Mouse (Mus musculus) lung, postnatal 0 days (tissue): Measurements from ENCODE around the gene Atf4. TPM values are rescaled to one million over a fixed set of nuclear protein-coding genes. Genes with fewer than 3 reads are reported as not detected.

Experiments used
- ATAC-seq: fragments of 200-750 bp; cut with Nextera tagmentation; 2 replicates; pipeline ENCODE4 v1.8.0; 2017; ENCODE audit warnings: moderate library complexity
- DNase-seq: peaks from one replicate; pipeline ENCODE4 v3.0.0-alpha.2; 2016; ENCODE audit warnings: low spot score
- H3K27ac ChIP-seq: fragments of 300-500 bp; sonication (generic); 2 replicates; pipeline ENCODE4 v1.5.1; 2014; ENCODE audit warnings: antibody characterized with exemption, mild to moderate bottlenecking, low read length, mixed read lengths
- H3K27me3 ChIP-seq: fragments of 300-500 bp; sonication (generic); replicated peaks from 2 replicates; pipeline ENCODE4 v1.6.1; 2014; ENCODE audit warnings: low read length, mixed read lengths; ENCODE audit not compliant: insufficient read depth
- H3K36me3 ChIP-seq: fragments of 300-500 bp; sonication (generic); 2 replicates; pipeline ENCODE4 v1.6.1; 2014; ENCODE audit warnings: low read length, mixed read lengths; ENCODE audit not compliant: insufficient read depth
- H3K4me1 ChIP-seq: fragments of 300-500 bp; sonication (generic); 2 replicates; pipeline ENCODE4 v1.6.1; 2014; ENCODE audit warnings: antibody characterized with exemption, low read depth, low read length, mixed read lengths; ENCODE audit not compliant: insufficient read depth
- H3K4me2 ChIP-seq: fragments of 300-500 bp; sonication (generic); replicated peaks from 2 replicates; pipeline ENCODE4 v1.6.1; 2014; ENCODE audit warnings: low read depth, mild to moderate bottlenecking, low read length, moderate library complexity, mixed read lengths
- H3K4me3 ChIP-seq: fragments of 300-500 bp; sonication (generic); 2 replicates; pipeline ENCODE4 v1.5.1; 2014; ENCODE audit warnings: low read depth, low read length
- H3K9ac ChIP-seq: fragments of 300-500 bp; sonication (generic); replicated peaks from 2 replicates; pipeline ENCODE4 v1.6.1; 2014; ENCODE audit warnings: low read depth, mild to moderate bottlenecking
- H3K9me3 ChIP-seq: fragments of 300-500 bp; sonication (generic); 2 replicates; pipeline ENCODE4 v1.6.1; 2016; ENCODE audit warnings: low read length, mixed read lengths
- CTCF ChIP-seq: IDR thresholded peaks from 2 replicates; pipeline ENCODE4 v1.5.1; 2016; ENCODE audit warnings: antibody characterized with exemption, mild to moderate bottlenecking
- EP300 ChIP-seq: IDR thresholded peaks from 2 replicates; pipeline ENCODE4 v1.6.1; 2016; ENCODE audit warnings: antibody characterized with exemption, mild to moderate bottlenecking, control low read depth
- WGBS: fragments of 180-500 bp; shearing (Covaris S2); extraction: QIAGEN DNeasy Blood & Tissue Kit; methylation state at CpG from one replicate; pipeline ENCODE4 v1.1.7; 2014; 5-methylcytosine and 5-hydroxymethylcytosine counted together
- polyA plus RNA-seq: library from polyadenylated mRNA; unstranded; fragments of >200 nt; fragmentation: Nextera tagmentation; extraction: Ambion mirVana; gene quantifications from 2 replicates; pipeline ENCODE4 v1.2.1, GENCODE M21; 2015

Atf4 gene
- polyA plus RNA-seq, 1 experiment from 2014 or later = 115 TPM

DNA sequence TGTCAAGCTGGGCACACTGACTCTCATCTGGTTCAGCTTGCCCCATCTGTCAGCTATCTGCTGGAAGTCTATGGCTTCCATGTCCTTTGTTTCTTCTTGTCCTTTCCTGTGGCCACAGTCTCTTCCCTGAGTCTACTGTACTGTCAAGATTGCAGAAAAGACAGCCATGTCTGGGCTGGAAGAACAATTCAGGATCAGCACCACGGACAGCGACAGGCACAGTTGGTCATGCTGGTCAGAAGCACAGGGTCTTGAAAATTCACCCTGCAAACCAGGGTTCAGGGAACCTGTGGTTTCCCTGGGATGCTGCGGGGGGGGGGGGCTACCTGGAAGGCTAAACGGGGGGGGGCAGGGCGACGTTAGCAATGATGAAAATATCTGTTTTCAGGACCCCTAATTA is 22.6 kb downstream of the Atf4 start:
- H3K9me3 ChIP-seq = no peaks in the 10 kb centered on the region
- H3K36me3 ChIP-seq = no peaks in the 10 kb centered on the region
- no peaks in the 10 kb centered on the region for H3K27me3 ChIP-seq
- DNase-seq (peak; percentile 68), ATAC-seq (no peak)
- H3K9ac ChIP-seq = no peak overlapping the region
- 2% methylated on average over 6 of the region's 6 CpGs for WGBS
- no peaks in the 10 kb centered on the region for H3K4me1 ChIP-seq
- no peak overlapping the region for H3K4me3 ChIP-seq
- no peak for TF ChIP-seq CTCF
- TF ChIP-seq EP300 = no peak
- no peak overlapping the region for H3K4me2 ChIP-seq
- H3K27ac ChIP-seq = no peak overlapping the region

DNA sequence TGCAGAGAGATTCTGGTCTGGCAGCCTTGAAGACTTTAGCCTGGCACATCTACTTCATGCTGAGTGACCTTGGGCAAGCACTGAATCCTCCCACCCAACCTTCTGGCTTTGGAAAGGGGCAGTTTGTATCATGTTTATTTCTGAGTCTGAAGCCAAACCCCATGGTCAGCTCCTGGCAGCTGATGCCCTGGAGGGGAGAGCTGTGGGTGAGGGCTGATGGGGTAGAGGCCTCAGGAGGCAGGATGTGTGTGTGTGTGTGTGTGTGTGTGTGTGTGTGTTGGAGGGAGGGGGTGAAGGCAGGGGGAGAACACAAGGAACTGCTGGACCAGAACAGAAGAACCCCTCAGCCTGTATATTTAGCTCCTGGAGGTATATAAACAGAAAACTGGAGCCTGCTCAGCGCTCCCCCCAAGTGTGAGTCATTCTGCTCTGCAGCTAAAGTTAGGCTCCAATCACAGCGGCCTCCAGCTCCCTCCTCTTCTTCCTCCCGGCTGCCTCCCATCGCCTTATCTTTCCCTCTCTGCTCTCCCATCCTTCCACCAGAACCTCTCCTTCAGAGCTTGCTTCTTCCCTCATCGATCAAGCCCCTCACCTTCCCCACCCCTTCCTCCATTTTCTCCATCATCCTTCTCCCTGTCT is 23.3 kb downstream of the Atf4 start:
- Histone ChIP-seq H3K27me3 (no peaks in the 10 kb centered on the region), H3K27ac (no peak overlapping the region), H3K4me1 (no peaks in the 10 kb centered on the region), H3K36me3 (no peaks in the 10 kb centered on the region), H3K9ac (no peak overlapping the region), H3K4me3 (no peak overlapping the region), H3K9me3 (no peaks in the 10 kb centered on the region), H3K4me2 (no peak overlapping the region)
- TF ChIP-seq EP300 (no peak), CTCF (no peak)
- DNase-seq (no peak), ATAC-seq (no peak)
- 48% methylated on average over 5 of the region's 5 CpGs for WGBS

DNA sequence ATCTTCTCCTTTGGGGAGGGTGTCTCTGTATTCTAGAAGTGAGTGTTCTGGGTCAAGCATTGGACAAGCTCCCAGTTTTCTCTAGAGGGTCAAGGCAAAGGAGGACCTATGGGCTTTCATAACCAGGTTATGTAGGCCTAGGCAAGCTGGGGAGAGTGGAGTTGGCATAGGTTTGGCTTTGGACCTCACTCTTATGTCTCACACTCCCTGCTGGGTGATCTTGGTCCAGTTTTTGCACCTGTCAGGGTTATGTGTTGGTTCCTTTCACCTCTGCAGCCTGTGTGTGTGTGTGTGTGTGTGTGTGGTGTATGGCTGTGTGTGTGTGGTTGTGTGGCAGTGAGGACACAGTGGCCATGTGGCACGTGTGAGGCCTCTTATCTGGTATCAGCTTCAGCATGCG is 24.1 kb downstream of the Atf4 start:
- Histone ChIP-seq H3K36me3 (no peaks in the 10 kb centered on the region), H3K27ac (no peak overlapping the region), H3K4me2 (no peak overlapping the region), H3K4me1 (no peaks in the 10 kb centered on the region), H3K9ac (no peak overlapping the region), H3K9me3 (no peaks in the 10 kb centered on the region), H3K4me3 (no peak overlapping the region), H3K27me3 (no peaks in the 10 kb centered on the region)
- no peak for TF ChIP-seq CTCF
- DNase-seq (no peak), ATAC-seq (no peak)
- WGBS = 76% methylated on average over 2 of the region's 2 CpGs

DNA sequence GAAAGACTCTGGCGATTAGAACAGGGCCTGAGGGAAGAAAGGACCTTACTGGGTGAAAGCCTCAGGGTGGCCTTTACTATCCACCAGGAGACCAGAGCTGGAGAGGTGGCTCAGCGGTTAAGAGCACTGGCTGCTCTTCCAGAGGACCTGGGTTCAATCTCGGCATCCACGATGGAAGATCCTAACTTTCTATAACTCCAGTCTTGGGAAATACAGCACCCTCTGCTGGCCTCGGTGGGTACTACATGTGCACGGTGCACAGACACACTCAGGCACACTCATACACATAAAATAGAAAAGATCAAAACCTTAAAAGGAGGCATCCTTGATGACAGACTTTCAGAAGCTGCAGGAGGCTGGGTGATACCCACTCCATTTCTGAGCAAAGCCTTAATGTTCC is 25.7 kb downstream of the Atf4 start:
- Histone ChIP-seq H3K4me2 (no peak overlapping the region), H3K27me3 (peaks cover 1% of the 10 kb centered on the region; the same call in 1 of the 2 replicates), H3K27ac (no peak overlapping the region), H3K9me3 (no peaks in the 10 kb centered on the region), H3K4me1 (no peaks in the 10 kb centered on the region), H3K9ac (no peak overlapping the region), H3K36me3 (no peaks in the 10 kb centered on the region), H3K4me3 (no peak overlapping the region)
- TF ChIP-seq CTCF (peak; percentile 75), EP300 (no peak)
- DNase-seq (no peak), ATAC-seq (no peak)
- WGBS = 28% methylated on average over 6 of the region's 6 CpGs

DNA sequence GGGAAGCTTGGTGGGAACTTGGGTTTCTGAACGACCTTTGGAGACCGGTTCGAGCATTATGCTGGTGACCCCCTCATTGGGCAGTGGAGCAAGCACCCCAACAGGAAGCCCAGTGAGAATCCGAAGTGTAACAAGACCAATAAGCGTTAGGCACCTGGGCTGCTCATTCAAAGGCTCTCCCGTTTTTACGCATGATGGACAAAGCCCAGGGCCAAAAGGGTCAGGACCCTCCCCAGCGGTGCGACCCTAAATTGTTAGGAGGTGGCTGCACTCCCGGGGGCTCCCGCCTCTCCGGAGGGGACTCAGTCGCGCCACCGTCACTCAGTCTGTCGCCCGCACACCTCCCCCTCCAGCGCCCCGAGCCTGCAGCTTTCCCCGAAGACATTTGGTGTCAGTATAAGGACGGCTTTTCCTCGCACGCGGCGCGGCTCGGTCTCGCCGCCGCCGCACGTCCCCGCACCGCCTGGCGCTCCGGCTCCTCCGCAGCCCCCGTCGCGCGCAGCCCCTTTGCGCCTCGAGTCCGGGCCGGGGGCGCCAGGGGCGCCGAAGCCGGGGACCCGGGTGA is 31.9 kb downstream of the Atf4 start, which contains the start of gene Cacna1i:
Cacna1i (plus strand) TSS at position 388 of the 565 bp plus-strand sequence.
- Histone ChIP-seq H3K9me3 (no peaks in the 10 kb centered on the region), H3K4me1 (no peaks in the 10 kb centered on the region; the same call in 1 of the 2 replicates), H3K4me3 (peak within 1 kb of the TSS; percentile 31; the same call in 1 of the 2 replicates), H3K9ac (no peak within 1 kb of the TSS), H3K4me2 (peak within 1 kb of the TSS; percentile 53), H3K27ac (no peak within 1 kb of the TSS), H3K36me3 (no peaks in the 10 kb centered on the region), H3K27me3 (peaks cover 40% of the 10 kb centered on the region)
- ATAC-seq = no peak
- 2% methylated on average over 27 of the region's 50 CpGs for WGBS
- DNase-seq = no peak
- no peak for TF ChIP-seq EP300
- no peak for TF ChIP-seq CTCF

DNA sequence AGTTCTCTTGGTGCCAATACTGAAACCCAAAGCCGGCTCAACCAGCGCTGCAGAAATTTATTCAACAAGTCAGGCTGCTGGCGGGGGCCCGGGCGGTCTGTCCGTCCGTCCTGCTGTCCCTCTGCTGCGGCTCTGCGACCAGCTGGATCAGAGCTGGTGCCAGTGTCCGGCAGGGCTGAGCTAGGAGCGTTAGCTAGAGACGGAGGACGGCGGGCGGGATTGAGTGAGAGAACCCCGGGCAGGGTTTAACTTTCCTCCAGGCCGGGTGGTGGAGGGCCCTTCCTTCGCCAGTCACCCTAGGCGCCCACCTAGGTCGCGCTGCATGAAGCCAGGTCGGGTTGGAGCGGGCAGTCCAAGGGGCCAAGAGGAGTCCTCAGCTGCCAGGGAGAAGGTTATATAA is 33.1 kb downstream of the Atf4 start:
- Histone ChIP-seq H3K27me3 (peaks cover 40% of the 10 kb centered on the region), H3K9ac (no peak overlapping the region), H3K4me3 (peak overlapping the region; percentile 31; the same call in 1 of the 2 replicates), H3K9me3 (no peaks in the 10 kb centered on the region), H3K27ac (no peak overlapping the region), H3K36me3 (no peaks in the 10 kb centered on the region), H3K4me1 (no peaks in the 10 kb centered on the region; the same call in 1 of the 2 replicates), H3K4me2 (peak overlapping the region; percentile 53; the same call in 1 of the 2 replicates)
- TF ChIP-seq CTCF (no peak), EP300 (no peak)
- DNase-seq (no peak), ATAC-seq (no peak)
- 3% methylated on average over 21 of the region's 23 CpGs for WGBS
